Mouse (Mus musculus) ES-Bruce4 (cell line): ENCODE data around the gene Vmn1r59.

Source experiments
- CTCF ChIP-seq: IDR thresholded peaks from one replicate; pipeline ENCODE4 v1.8.1; 2011; ENCODE audit warnings: low read depth, low read length
- EP300 ChIP-seq: IDR thresholded peaks from 2 replicates; pipeline ENCODE4 v1.6.1; 2011; ENCODE audit warnings: low read depth, low read length; ENCODE audit not compliant: insufficient read depth
- POLR2A ChIP-seq: IDR thresholded peaks from one replicate; pipeline ENCODE4 v1.8.1; 2011; ENCODE audit warnings: low read length; ENCODE audit not compliant: insufficient read depth

DNA sequence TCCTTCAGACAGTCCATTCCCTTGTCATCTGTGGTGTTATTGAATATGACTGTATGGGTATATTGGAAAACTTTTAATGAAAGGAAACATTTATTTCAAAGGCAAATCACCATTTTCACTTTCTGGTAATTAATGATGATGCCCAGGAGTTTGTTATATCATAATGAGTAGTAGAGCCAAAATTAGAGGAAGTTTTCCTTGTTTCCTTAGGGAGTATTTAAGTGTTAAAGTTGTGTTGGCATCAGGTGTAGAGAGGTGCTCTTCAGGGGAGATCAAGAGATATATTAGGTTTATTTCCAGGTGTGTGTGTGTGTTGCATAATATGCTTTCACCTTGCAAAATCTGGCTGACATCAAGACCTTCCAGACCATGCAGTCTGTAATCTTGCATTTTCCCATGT lies at the start of gene Vmn1r59:
- TF ChIP-seq CTCF (no peak), POLR2A (no peak), EP300 (no peak)
